In the genomic region with DNA sequence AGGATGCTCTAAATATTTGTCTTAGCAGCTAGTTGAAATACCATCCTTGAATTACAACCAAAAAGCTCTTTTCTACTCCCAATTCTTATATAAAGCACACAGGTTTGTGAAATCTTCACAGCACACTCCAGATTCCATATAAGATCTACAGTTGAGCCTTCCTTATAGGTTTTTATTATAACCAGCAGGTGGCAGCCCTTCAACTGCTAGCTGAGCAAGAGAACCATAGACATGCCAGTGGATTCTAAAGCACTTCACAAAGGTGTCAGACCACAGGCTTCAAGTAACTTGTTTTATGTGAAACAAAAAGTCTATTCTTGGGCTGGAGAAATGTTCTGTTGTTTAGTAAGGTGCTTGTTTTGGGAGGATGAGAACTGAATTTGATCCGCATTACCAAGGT, we compare ENCODE assay signal across 11 mouse cellular contexts.
DNase-seq lines count a peak whose midpoint lies in the region; ATAC-seq lines count a peak whose summit lies in the region.
"Had no signal": no experiment of that assay in that cellular context is flagged by ENCODE, and none has a peak within 500 bp of the region (broad histone marks: within the 10 kb centered on the region; RNA-seq: fewer than 3 reads in every experiment).

No protein-coding gene starts in this region.

- no peak overlapping the region for H3K4me3 ChIP-seq in forebrain, embryonic 16.5 days (replicated peaks; ENCODE audit: low read length)
- no peak overlapping the region for H3K4me3 ChIP-seq in forebrain, embryonic 10.5 days

- no peaks in the 10 kb centered on the region for H3K27me3 ChIP-seq in forebrain, embryonic 16.5 days (replicated peaks; ENCODE audit: control insufficient read depth, insufficient read depth, low read length)
- no peaks in the 10 kb centered on the region for H3K27me3 ChIP-seq in forebrain, embryonic 10.5 days (ENCODE audit: poor library complexity, severe bottlenecking)

- intact Hi-C loops in left cerebral cortex, postnatal 14 days (cut with DNase I), result no loop called here

- peak; percentile 63; the same call in 1 of the 2 replicates for ATAC-seq in forebrain, embryonic 16.5 days

- no peak overlapping the region for H3K4me2 ChIP-seq in forebrain, embryonic 16.5 days (ENCODE audit: low read length)

- no peaks in the 10 kb centered on the region for H3K9me3 ChIP-seq in forebrain, embryonic 16.5 days (ENCODE audit: control insufficient read depth, low read length)
- no peaks in the 10 kb centered on the region for H3K9me3 ChIP-seq in forebrain, embryonic 10.5 days

- H3K9ac ChIP-seq in forebrain, embryonic 16.5 days (replicated peaks; ENCODE audit: low read depth, low read length), result no peak overlapping the region

- H3K27ac ChIP-seq in forebrain, embryonic 16.5 days (ENCODE audit: low read length), result no peak overlapping the region
- no peak overlapping the region for H3K27ac ChIP-seq in forebrain, embryonic 10.5 days
- H3K27ac ChIP-seq: macrophage had no signal

- no peak for DNase-seq in forebrain, embryonic 10.5 days (ENCODE audit: extremely low spot score, low spot score)
- DNase-seq in left cerebral cortex, postnatal 14 days (ENCODE audit: low spot score in 2 of 2), result peak; percentile 52 to 65
- no peak for DNase-seq in left cerebral cortex, adult 9 months (ENCODE audit: low spot score in 2 of 2)
- peak; percentile 8 for DNase-seq in MN1 (ENCODE audit: low spot score)
- peak; percentile 27 for DNase-seq in lung, postnatal 36 days
- no peak for DNase-seq in ovary, adult 18-20 months (ENCODE audit: low spot score)
- no peak for DNase-seq in thymus, postnatal 14 days
- DNase-seq: kidney, postnatal 10 days; right cerebral cortex, postnatal 14 days had no signal

- H3K36me3 ChIP-seq in forebrain, embryonic 16.5 days (ENCODE audit: control insufficient read depth, insufficient read depth), result no peaks in the 10 kb centered on the region
- H3K36me3 ChIP-seq in forebrain, embryonic 10.5 days (replicated peaks), result no peaks in the 10 kb centered on the region

- WGBS in forebrain, embryonic 16.5 days, result 91% methylated on average over 1 of the region's 1 CpGs
- 88% methylated on average over 1 of the region's 1 CpGs for WGBS in forebrain, embryonic 10.5 days

- no peaks in the 10 kb centered on the region for H3K4me1 ChIP-seq in forebrain, embryonic 16.5 days (replicated peaks; ENCODE audit: control insufficient read depth, insufficient read depth, low read length)
- no peaks in the 10 kb centered on the region for H3K4me1 ChIP-seq in forebrain, embryonic 10.5 days

Comparison
In these comparisons a context has a peak if more than half of its experiments do, and no peak if none do; other contexts are left out.
1. DNase-seq: peak in left cerebral cortex, postnatal 14 days (2 of 2), MN1 (single experiment) and lung, postnatal 36 days (single experiment); none in forebrain, embryonic 10.5 days (single experiment), left cerebral cortex, adult 9 months (0 of 2), ovary, adult 18-20 months (single experiment) and thymus, postnatal 14 days (single experiment).